Mouse (Mus musculus) midbrain, postnatal 0 days (tissue): ENCODE measurements at regions not wholly inside any gene's neighbourhood (a gene's known extent, or its start where the extent isn't known, plus 50 kb on each side); places are given as distances from the start of the nearest gene placed in this dataset.

ENCODE experiments used
- ATAC-seq: fragments of 200-750 bp; cut with Nextera tagmentation; 2 replicates; pipeline ENCODE4 v1.8.0; 2017; ENCODE audit warnings: moderate number of reproducible peaks, mild to moderate bottlenecking, moderate TSS enrichment, moderate library complexity; ENCODE audit not compliant: low FRiP score
- DNase-seq: peaks from one replicate; pipeline ENCODE4 v3.0.0-alpha.2; 2015; ENCODE audit warnings: low spot score
- H3K27ac ChIP-seq: fragments of 300-500 bp; sonication (generic); 2 replicates; pipeline ENCODE4 v1.5.1; 2014; ENCODE audit warnings: low read depth, mild to moderate bottlenecking, low read length, mixed read lengths
- H3K27me3 ChIP-seq: fragments of 300-500 bp; sonication (generic); 2 replicates; pipeline ENCODE4 v1.6.1; 2014; ENCODE audit warnings: low read length, control low read depth, mixed read lengths; ENCODE audit not compliant: insufficient read depth
- H3K36me3 ChIP-seq: fragments of 300-500 bp; sonication (generic); 2 replicates; pipeline ENCODE4 v1.6.1; 2014; ENCODE audit warnings: low read length, control low read depth, mixed read lengths; ENCODE audit not compliant: insufficient read depth
- H3K4me1 ChIP-seq: fragments of 300-500 bp; sonication (generic); 2 replicates; pipeline ENCODE4 v1.6.1; 2014; ENCODE audit warnings: mild to moderate bottlenecking, control low read depth, antibody characterized with exemption, low read length, mixed read lengths; ENCODE audit not compliant: insufficient read depth
- H3K4me2 ChIP-seq: fragments of 300-500 bp; sonication (generic); 2 replicates; pipeline ENCODE4 v1.6.1; 2014; ENCODE audit warnings: low read depth, mild to moderate bottlenecking, low read length, mixed read lengths; ENCODE audit not compliant: poor library complexity, severe bottlenecking
- H3K4me3 ChIP-seq: fragments of 300-500 bp; sonication (generic); 2 replicates; pipeline ENCODE4 v1.5.1; 2014; ENCODE audit warnings: low read depth, mild to moderate bottlenecking, low read length, moderate library complexity
- H3K9ac ChIP-seq: fragments of 300-500 bp; sonication (generic); replicated peaks from 2 replicates; pipeline ENCODE4 v1.6.1; 2014; ENCODE audit warnings: mild to moderate bottlenecking, low read length, moderate library complexity, mixed read lengths; ENCODE audit not compliant: poor library complexity, severe bottlenecking
- H3K9me3 ChIP-seq: fragments of 300-500 bp; sonication (generic); 2 replicates; pipeline ENCODE4 v1.6.1; 2016; ENCODE audit warnings: low read length, control low read depth
- CTCF ChIP-seq: IDR thresholded peaks from 2 replicates; pipeline ENCODE4 v1.5.1; 2016; ENCODE audit warnings: antibody characterized with exemption, mild to moderate bottlenecking
- WGBS: fragments of 180-500 bp; shearing (Covaris S2); extraction: QIAGEN DNeasy Blood & Tissue Kit; methylation state at CpG from one replicate; pipeline ENCODE4 v1.1.7; 2014; 5-methylcytosine and 5-hydroxymethylcytosine counted together

- H3K4me3 ChIP-seq: no peak overlapping the region
- no peaks in the 10 kb centered on the region for H3K36me3 ChIP-seq
- 88% methylated on average over 14 of the region's 14 CpGs for WGBS
- no peak overlapping the region for H3K27ac ChIP-seq
- no peak overlapping the region for H3K9ac ChIP-seq
- H3K4me2 ChIP-seq: no peak overlapping the region
- no peak for DNase-seq
- ATAC-seq: no peak
- TF ChIP-seq CTCF: no peak
- H3K9me3 ChIP-seq: no peaks in the 10 kb centered on the region
- no peaks in the 10 kb centered on the region for H3K4me1 ChIP-seq
- H3K27me3 ChIP-seq: no peaks in the 10 kb centered on the region
These were observed 302.9 kb upstream of the Nfe2l3 start for GRCm38 (mm10) chr6:51129591-51129990.

GRCm38 (mm10) chr6:51144762-51145161 is 287.7 kb upstream of the Nfe2l3 start:
- ATAC-seq (no peak), DNase-seq (no peak)
- no peaks in the 10 kb centered on the region for H3K27me3 ChIP-seq
- no peak overlapping the region for H3K4me2 ChIP-seq
- H3K9ac ChIP-seq: no peak overlapping the region
- H3K9me3 ChIP-seq: no peaks in the 10 kb centered on the region
- no peak overlapping the region for H3K27ac ChIP-seq
- WGBS: 66% methylated on average over 11 of the region's 11 CpGs
- no peak for TF ChIP-seq CTCF
- H3K36me3 ChIP-seq: no peaks in the 10 kb centered on the region
- H3K4me1 ChIP-seq: no peaks in the 10 kb centered on the region
- no peak overlapping the region for H3K4me3 ChIP-seq

- no peak for ATAC-seq
- TF ChIP-seq CTCF: no peak
- H3K36me3 ChIP-seq: no peaks in the 10 kb centered on the region
- DNase-seq: no peak
- H3K4me2 ChIP-seq: no peak overlapping the region
- H3K27me3 ChIP-seq: no peaks in the 10 kb centered on the region
- WGBS: 88% methylated on average over 4 of the region's 4 CpGs
- H3K9ac ChIP-seq: no peak overlapping the region
- no peak overlapping the region for H3K4me3 ChIP-seq
- no peaks in the 10 kb centered on the region for H3K9me3 ChIP-seq
- no peak overlapping the region for H3K27ac ChIP-seq
- H3K4me1 ChIP-seq: no peaks in the 10 kb centered on the region
These were observed 286.6 kb upstream of the Nfe2l3 start for GRCm38 (mm10) chr6:51145863-51146262.

- DNase-seq (no peak), ATAC-seq (no peak)
- no peaks in the 10 kb centered on the region for H3K9me3 ChIP-seq
- TF ChIP-seq CTCF: no peak
- no peaks in the 10 kb centered on the region for H3K36me3 ChIP-seq
- 84% methylated on average over 9 of the region's 9 CpGs for WGBS
- no peak overlapping the region for H3K9ac ChIP-seq
- no peaks in the 10 kb centered on the region for H3K4me1 ChIP-seq
- H3K4me3 ChIP-seq: no peak overlapping the region
- H3K27me3 ChIP-seq: no peaks in the 10 kb centered on the region
- no peak overlapping the region for H3K4me2 ChIP-seq
- no peak overlapping the region for H3K27ac ChIP-seq
These were observed 283.6 kb upstream of the Nfe2l3 start for GRCm38 (mm10) chr6:51148821-51149220.

GRCm38 (mm10) chr6:51150066-51150465 is 282.4 kb upstream of the Nfe2l3 start:
- H3K27ac ChIP-seq: no peak overlapping the region
- no peak for ATAC-seq
- 92% methylated on average over 2 of the region's 2 CpGs for WGBS
- no peak for DNase-seq
- no peak for TF ChIP-seq CTCF
- H3K36me3 ChIP-seq: no peaks in the 10 kb centered on the region
- no peaks in the 10 kb centered on the region for H3K27me3 ChIP-seq
- H3K4me1 ChIP-seq: no peaks in the 10 kb centered on the region
- no peak overlapping the region for H3K9ac ChIP-seq
- no peak overlapping the region for H3K4me3 ChIP-seq
- H3K9me3 ChIP-seq: no peaks in the 10 kb centered on the region
- no peak overlapping the region for H3K4me2 ChIP-seq

GRCm38 (mm10) chr6:51150486-51150885 is 282.0 kb upstream of the Nfe2l3 start:
- TF ChIP-seq CTCF: no peak
- Histone ChIP-seq H3K9me3 (no peaks in the 10 kb centered on the region), H3K27ac (no peak overlapping the region), H3K36me3 (no peaks in the 10 kb centered on the region), H3K27me3 (no peaks in the 10 kb centered on the region), H3K4me1 (no peaks in the 10 kb centered on the region), H3K4me2 (no peak overlapping the region), H3K9ac (no peak overlapping the region), H3K4me3 (no peak overlapping the region)
- no peak for DNase-seq
- no peak for ATAC-seq
- WGBS: 95% methylated on average over 7 of the region's 7 CpGs

GRCm38 (mm10) chr6:51150916-51151315 is 281.6 kb upstream of the Nfe2l3 start:
- H3K4me1 ChIP-seq: no peaks in the 10 kb centered on the region
- H3K27ac ChIP-seq: no peak overlapping the region
- H3K9ac ChIP-seq: no peak overlapping the region
- no peak overlapping the region for H3K4me3 ChIP-seq
- 81% methylated on average over 2 of the region's 2 CpGs for WGBS
- H3K27me3 ChIP-seq: no peaks in the 10 kb centered on the region
- H3K36me3 ChIP-seq: no peaks in the 10 kb centered on the region
- H3K4me2 ChIP-seq: no peak overlapping the region
- no peak for TF ChIP-seq CTCF
- no peak for ATAC-seq
- DNase-seq: no peak
- no peaks in the 10 kb centered on the region for H3K9me3 ChIP-seq
